Mouse (Mus musculus): ENCODE results near the gene Cck.
"Not testable (repeated sequence)": the region's sequence is repeated elsewhere in the genome, so short reads cannot be mapped to it uniquely, and the experiment has no call there.

The Cck gene

GRCm38 (mm10) chr9:121459950-121460349 is 35.5 kb downstream of the Cck start:
- no peak for DNase-seq

DNA sequence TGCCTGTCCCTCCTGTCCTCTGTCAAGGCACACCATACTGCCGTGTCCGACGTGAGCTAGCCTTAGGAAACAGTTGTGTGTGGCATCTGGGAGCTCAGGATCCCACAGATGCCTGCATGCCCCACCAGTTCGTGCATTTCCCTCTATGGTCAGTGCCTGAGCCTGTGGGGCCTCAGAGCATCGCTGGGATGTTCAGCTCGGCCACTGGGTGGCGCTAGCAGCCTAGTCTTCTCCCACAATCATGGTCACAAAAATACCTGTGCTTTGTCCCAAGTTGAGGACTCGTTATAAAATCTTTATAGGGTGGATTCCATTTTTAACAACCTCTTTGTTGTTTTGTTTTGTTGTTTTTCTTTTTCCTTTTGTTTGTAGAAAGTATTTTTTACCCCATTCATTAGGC is 37.0 kb downstream of the Cck start:
- DNase-seq = peak in 1 of 2 experiments; percentile 63

- no peak for DNase-seq
Measured at GRCm38 (mm10) chr9:121456739-121457515, 38.6 kb downstream of the Cck start.

DNA sequence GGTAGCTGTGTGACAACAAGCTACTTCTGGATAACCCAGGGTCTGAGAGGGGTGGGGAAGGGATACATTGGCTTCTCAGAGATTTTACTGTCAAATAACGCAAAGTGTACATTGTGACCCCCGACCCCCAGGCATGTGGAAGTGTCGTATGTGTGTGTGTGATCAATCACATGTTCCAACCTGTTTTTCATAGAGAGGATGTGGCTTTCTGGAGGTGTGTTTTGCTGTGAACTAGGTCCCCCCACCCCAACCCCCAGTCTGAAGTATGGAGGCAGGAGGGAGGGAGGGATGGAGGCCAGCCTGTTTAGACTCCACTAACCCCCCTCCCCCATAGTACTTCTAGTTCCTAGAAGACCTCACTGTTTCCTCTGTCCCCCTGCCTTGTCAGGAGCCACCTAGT is 40.6 kb downstream of the Cck start:
- no peak for DNase-seq

DNA sequence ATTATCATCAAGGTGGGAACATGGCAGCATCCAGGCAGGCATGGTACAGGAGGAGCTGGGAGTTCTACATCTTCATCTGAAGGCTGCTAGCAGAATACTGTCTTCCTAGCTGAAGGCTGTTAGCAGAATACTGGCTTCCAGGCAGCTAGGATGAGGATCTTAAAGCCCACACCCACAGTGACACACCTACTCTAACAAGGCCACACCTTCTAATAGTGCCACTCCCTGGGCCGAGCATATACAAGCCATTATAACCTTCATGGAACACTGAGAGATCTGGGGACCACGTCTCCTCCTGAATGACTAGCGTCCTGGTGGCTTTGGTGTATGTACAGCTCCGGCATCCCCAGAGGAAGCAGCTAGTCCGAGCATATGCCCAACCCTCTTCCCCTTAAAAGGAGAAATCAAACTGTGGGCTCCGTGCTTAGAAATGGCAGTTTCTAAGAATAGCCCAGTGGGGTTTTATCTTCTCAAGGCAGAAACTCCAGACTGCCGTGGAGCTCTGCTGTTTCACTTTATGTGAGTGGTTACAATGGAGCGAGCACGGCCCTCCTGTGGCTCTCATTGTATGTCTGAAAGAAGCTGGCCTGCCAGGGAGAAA is 43.1 kb downstream of the Cck start:
- DNase-seq = not testable (repeated sequence)

DNA sequence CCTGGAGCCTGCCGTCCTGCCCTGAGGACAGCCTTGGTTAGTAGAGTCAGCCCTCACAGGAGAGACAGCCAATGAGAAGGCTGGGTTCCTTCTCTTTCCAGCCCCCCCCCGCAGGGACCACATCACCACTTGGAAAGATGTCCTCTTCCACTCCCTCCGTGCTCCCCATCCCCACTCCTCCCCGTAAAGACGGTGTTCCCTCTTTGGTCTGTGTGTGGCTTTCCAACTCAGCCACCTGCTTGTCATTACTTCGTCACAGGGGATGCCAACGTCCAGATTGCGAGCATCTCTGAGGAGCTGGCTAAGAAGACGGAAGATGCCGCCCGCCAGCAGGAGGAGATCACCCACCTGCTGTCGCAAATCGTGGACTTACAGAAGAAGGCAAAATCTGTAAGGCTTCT is 49.1 kb downstream of the Cck start:
- no peak for DNase-seq

GRCm38 (mm10) chr9:121445364-121445763 is 50.1 kb downstream of the Cck start:
- DNase-seq = peak; percentile 50 to 54

GRCm38 (mm10) chr9:121444367-121444707 is 51.2 kb downstream of the Cck start:
- no peak for DNase-seq

DNA sequence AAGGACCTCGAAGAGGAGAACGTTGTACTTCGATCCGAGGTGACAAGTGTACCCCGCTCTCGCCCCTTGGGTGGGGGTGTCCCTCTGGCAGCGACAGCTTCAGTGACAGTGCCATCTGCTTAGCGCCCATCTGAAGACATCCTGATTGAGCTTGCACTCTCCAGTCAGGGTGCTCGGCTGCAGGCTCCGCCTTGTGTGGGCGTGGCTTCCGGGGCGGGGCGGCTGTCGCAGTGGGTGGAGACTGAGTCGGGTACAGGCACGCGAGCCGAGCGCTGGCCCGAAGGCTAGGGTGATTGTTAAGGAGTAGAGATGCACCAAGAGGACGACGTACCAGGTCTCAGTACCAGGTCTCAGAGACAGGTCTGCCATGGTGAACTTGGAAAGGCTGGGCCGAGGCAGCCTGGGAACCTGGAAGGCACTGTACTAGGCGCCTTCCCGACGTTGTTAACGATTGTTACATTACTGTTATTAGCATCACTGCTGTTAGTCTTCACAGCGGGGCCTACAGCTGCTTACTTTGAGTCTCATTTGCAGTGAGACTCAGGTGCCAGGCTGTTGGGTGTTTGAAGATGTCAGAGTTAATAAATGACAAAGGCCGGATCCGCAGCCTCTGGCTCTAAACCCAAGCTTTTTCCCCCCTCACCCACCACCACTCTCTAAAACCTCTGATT is 51.7 kb downstream of the Cck start:
- peak in 1 of 2 experiments; percentile 28 for DNase-seq

- no peak for DNase-seq
Measured at GRCm38 (mm10) chr9:121442145-121442544, 53.3 kb downstream of the Cck start.

All from lung, postnatal 4 days (tissue).